Mouse (Mus musculus): Measurements from ENCODE around the gene Ppef2. TPM values are rescaled to one million over a fixed set of nuclear protein-coding genes. Genes with fewer than 3 reads are reported as not detected.

Gene Ppef2
- 0.32 and 0.70 TPM in 2 replicates for polyA plus RNA-seq (2015; fragmentation: Nextera tagmentation; extraction: Ambion mirVana)

DNA sequence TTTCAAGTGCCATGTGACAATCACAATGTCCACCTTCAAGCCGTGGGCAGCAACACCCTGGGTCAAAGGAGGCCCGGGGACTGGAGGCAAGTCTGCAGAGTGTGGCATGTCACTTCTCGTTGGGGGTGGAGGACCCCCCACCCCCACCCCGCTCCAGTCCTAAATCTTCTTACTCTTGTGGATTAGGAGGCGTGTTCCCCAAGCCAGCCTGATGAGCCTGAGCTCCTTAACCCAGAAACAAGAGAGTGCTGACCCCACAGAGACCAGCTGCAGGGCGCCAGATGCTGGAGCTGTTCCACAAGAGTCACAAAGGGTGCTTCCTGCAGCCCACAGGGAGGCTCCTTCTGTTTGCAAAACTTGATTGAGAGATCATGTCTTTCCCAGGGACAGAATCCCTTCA, at the start of gene Ppef2:
Gene Ppef2, minus strand, starts transcription at position 61 of the 400 bp plus-strand sequence.
- Histone ChIP-seq H3K4me3 (no peak within 1 kb of the TSS), H3K27me3 (peaks cover 5% of the 10 kb centered on the region; the same call in 1 of the 2 replicates), H3K4me2 (no peak within 1 kb of the TSS), H3K27ac (no peak within 1 kb of the TSS), H3K36me3 (no peaks in the 10 kb centered on the region), H3K9ac (no peak within 1 kb of the TSS), H3K9me3 (no peaks in the 10 kb centered on the region), H3K4me1 (replicated peaks) (peaks cover 12% of the 10 kb centered on the region)
- WGBS = 30% methylated on average over 6 of the region's 6 CpGs
- no peak for ATAC-seq (ENCODE audit: low FRiP score)

DNA sequence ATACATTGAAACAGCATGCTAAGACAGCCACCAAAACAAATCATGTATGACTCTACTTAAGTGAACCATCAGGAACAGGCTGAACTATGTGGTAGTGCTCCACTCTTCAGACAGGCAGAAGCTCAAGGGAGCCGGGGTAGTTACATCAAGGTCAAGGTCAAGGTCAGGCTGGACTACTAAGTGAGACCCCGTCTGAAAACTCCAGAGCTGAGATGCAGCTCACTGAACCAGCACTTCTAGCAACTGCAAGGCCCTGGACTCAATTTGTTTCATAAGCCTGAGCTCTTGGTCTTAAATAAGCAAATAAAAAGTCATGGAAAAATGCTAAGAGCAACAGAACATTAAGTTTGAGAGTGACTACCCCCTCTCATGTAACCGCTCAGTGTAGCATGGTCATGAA, 48.2 kb upstream of the Ppef2 start:
- peaks cover 11% of the 10 kb centered on the region for H3K4me1 ChIP-seq (replicated peaks)
- H3K9ac ChIP-seq = no peak overlapping the region
- ATAC-seq (ENCODE audit: low FRiP score) = no peak
- WGBS = 92% methylated on average over 3 of the region's 3 CpGs
- H3K4me2 ChIP-seq = no peak overlapping the region
- H3K4me3 ChIP-seq = no peak overlapping the region
- H3K27ac ChIP-seq = no peak overlapping the region
- H3K9me3 ChIP-seq = no peaks in the 10 kb centered on the region
- no peaks in the 10 kb centered on the region for H3K27me3 ChIP-seq
- peaks cover 62% of the 10 kb centered on the region for H3K36me3 ChIP-seq

DNA sequence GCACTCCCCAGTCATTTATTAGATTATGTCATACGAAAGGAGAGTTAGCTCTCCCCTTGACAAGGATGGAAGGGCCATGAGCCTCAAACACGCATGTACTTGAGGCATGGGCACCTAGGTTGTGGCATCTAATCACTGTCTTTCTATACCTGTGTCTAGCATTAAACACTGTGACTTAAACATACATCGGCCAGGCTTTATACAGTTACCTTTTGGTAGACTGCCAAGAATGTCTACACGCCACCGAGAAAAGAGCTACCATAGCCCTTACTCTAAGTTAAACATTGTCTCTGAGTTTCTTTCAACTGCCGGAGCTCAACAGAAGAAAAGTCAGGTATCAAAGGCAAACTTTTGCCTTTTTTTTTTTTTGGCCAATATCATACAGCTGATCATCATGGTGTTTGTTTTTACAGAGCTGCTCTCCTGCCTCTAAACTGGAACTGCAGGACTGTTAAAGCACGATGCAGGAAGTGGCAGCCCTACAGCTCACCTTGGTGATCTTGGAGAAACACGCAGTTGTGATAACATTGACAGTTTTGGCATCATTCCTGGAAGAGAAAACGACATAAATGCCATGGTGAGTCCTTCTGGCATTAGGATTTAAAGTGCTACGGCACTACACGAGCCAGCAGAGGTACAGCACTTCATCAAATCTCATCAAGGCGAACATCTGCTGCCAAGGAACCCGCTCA, 46.2 kb upstream of the Ppef2 start:
- no peak for ATAC-seq (ENCODE audit: low FRiP score)

DNA sequence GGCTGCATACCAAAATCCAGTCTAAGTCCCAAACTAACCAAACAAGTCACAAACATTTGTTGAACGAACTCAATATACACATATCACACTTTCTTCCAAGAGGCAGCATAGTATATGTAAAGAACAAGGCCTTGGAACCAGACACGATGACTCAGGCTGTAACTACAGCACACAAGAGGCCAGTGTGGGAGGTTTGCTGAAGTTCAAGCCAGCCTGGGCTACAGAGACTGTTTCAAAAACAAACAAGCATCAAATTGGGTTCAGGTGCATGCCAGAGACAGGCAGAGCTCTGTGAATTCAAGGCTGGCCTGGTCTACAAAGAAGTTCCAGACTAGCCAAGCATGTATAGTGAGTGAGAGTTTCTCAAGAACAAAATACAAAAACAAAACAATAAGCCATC, 38.4 kb upstream of the Ppef2 start:
- Histone ChIP-seq H3K4me1 (replicated peaks) (no peaks in the 10 kb centered on the region), H3K9me3 (no peaks in the 10 kb centered on the region), H3K4me2 (no peak overlapping the region), H3K27ac (no peak overlapping the region), H3K36me3 (peaks cover 96% of the 10 kb centered on the region), H3K27me3 (no peaks in the 10 kb centered on the region), H3K4me3 (no peak overlapping the region), H3K9ac (no peak overlapping the region)
- WGBS = 89% methylated on average over 2 of the region's 2 CpGs
- no peak for ATAC-seq (ENCODE audit: low FRiP score)

More for the DNA sequence above, 46.2 kb upstream of the Ppef2 start:
- no peaks in the 10 kb centered on the region for H3K9me3 ChIP-seq
- H3K4me3 ChIP-seq = no peak overlapping the region
- no peaks in the 10 kb centered on the region for H3K4me1 ChIP-seq (replicated peaks)
- H3K27me3 ChIP-seq = no peaks in the 10 kb centered on the region
- WGBS = 95% methylated on average over 13 of the region's 13 CpGs
- H3K9ac ChIP-seq = no peak overlapping the region
- no peak overlapping the region for H3K27ac ChIP-seq
- no peak overlapping the region for H3K4me2 ChIP-seq
- peaks cover 79% of the 10 kb centered on the region for H3K36me3 ChIP-seq

DNA sequence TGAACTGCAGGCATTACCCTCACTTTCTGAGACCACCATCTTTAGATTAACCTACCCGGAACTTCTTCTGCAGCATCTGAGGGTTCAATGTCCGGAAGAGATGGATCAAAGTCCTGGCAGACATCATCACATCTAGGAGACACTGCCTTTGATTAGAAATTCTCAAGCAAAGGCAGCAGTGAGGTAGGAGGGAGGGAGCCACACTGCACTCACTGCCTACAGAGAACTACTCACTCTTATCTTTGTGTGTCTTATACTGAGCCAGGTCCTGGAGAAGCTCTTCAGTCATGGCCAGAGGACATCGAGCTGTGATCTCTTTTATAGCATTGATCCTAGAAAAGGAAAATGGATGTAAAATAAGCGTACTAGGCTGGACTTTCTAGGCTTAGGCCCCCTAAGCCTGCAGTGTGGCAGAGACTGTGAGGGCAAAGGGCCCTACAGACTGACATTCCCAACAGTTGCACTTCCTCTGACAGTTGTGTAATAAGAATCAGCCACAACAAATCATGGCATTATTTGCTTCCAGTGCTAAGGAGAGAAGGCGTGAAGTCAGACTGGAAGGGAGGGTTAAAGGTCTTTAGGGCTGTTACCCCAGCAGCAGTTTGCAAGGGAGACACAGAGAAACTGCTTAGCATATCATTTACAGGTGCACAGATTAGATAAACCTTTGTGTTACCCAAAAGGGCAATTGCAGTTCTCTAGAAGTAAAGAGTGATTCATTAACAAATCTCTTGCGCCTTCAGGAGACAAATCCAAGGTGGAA, 35.8 kb upstream of the Ppef2 start:
- peaks cover 99% of the 10 kb centered on the region for H3K36me3 ChIP-seq
- no peak for ATAC-seq (ENCODE audit: low FRiP score)
- H3K27ac ChIP-seq = no peak overlapping the region
- no peak overlapping the region for H3K9ac ChIP-seq
- H3K9me3 ChIP-seq = no peaks in the 10 kb centered on the region
- 93% methylated on average over 6 of the region's 6 CpGs for WGBS
- no peaks in the 10 kb centered on the region for H3K27me3 ChIP-seq
- H3K4me3 ChIP-seq = no peak overlapping the region
- H3K4me2 ChIP-seq = no peak overlapping the region
- no peaks in the 10 kb centered on the region for H3K4me1 ChIP-seq (replicated peaks)

DNA sequence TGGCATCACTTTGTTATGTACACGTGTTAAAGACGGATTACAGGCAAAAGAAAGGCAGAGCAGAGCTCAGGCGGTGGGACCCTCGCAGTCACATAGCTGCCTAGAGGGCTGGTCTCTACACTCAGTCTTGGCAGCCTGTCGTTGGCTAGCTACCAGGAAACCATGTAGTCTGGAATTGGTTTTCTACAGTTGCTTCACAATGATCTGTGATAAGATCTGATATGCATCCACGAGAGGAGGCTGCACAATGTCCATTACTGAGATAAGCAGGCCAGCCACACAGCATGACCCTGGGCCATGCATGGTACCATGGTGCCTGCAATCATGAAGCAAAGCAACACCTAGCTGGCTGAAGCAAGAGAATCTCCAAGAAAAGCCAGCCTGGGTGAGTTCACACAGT, 31.8 kb upstream of the Ppef2 start:
- no peak for ATAC-seq (ENCODE audit: low FRiP score)
- 91% methylated on average over 6 of the region's 6 CpGs for WGBS
- Histone ChIP-seq H3K9ac (no peak overlapping the region), H3K36me3 (peaks cover 84% of the 10 kb centered on the region), H3K27ac (no peak overlapping the region), H3K9me3 (no peaks in the 10 kb centered on the region), H3K4me3 (no peak overlapping the region), H3K4me1 (replicated peaks) (no peaks in the 10 kb centered on the region), H3K27me3 (no peaks in the 10 kb centered on the region), H3K4me2 (no peak overlapping the region)

DNA sequence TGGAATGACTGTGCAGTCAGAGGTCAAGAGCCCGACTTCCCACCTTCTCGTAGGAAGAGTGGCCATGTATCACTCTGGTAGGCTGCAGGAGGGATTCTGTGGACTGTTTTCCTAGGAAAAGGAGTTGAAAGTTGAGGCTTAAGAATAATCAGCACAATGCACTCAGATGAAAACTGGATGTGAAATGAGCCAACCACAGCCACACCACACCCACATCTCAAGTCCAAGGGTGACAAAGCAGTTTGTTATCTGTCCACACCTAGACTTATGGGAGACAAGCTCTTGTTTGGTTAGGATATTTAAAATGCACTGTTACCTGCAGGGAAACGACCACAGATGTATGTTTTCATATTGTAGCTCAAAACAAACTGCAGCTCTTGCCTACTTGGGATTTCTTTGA, 27.0 kb upstream of the Ppef2 start:
- no peak overlapping the region for H3K27ac ChIP-seq
- no peak overlapping the region for H3K9ac ChIP-seq
- H3K36me3 ChIP-seq = peaks cover 39% of the 10 kb centered on the region
- no peak overlapping the region for H3K4me3 ChIP-seq
- no peak for ATAC-seq (ENCODE audit: low FRiP score)
- 85% methylated on average over 3 of the region's 3 CpGs for WGBS
- peaks cover 9% of the 10 kb centered on the region for H3K4me1 ChIP-seq (replicated peaks)
- no peak overlapping the region for H3K4me2 ChIP-seq
- H3K27me3 ChIP-seq = no peaks in the 10 kb centered on the region
- no peaks in the 10 kb centered on the region for H3K9me3 ChIP-seq

DNA sequence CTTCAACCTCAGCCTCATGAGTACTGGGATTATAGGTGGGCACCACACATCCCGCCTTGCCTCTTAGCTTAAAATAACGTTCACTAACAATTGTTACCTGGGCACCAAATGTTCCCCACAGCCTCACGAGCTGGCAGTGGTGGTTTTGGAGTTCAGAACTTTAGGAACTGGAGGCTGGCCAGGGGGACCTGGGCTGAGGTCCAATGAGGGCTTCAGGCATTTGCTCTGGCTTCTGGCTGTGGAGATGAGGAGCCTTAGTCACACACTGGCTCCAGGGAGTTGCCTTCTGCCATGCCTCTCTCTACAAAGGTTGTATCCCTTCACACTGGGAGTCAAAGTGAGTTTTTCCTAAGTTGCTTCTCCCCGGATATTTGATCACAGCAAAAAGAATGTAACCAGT, 26.5 kb upstream of the Ppef2 start:
- Histone ChIP-seq H3K9me3 (no peaks in the 10 kb centered on the region), H3K36me3 (peaks cover 33% of the 10 kb centered on the region), H3K9ac (no peak overlapping the region), H3K27me3 (no peaks in the 10 kb centered on the region), H3K4me2 (no peak overlapping the region), H3K4me3 (no peak overlapping the region), H3K27ac (no peak overlapping the region), H3K4me1 (replicated peaks) (peaks cover 12% of the 10 kb centered on the region)
- no peak for ATAC-seq (ENCODE audit: low FRiP score)
- WGBS = 83% methylated on average over 4 of the region's 4 CpGs

DNA sequence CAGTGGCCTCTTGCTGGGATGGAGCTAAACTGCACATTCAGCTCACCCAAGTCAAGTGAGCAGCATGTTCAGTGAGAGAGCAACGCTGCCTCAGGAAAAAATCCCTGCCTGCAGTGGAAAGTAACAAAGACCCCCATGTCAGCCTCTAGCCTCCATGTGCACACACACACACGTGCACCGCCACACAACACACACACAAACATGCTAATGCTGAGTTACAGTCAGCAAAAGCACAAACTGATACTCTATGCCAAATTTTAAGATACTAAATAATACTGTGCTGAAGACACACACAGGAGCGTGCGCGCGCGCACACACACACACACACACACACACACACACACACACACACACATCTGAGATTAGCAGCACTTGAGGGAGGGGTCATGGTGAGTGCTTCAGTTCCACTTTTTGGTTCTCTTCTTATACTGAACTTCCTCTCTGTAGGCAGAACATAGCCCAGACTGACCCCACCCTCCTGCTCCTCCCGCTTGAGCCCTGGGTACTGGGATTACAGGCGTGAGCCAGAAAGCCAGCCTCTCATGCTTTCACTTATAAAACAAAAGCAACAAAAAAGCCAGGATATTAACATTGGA, 23.0 kb upstream of the Ppef2 start:
- H3K27me3 ChIP-seq = no peaks in the 10 kb centered on the region; the same call in 1 of the 2 replicates
- no peak for ATAC-seq (ENCODE audit: low FRiP score)
- no peak overlapping the region for H3K27ac ChIP-seq
- H3K4me3 ChIP-seq = no peak overlapping the region
- H3K4me2 ChIP-seq = no peak overlapping the region
- no peaks in the 10 kb centered on the region for H3K9me3 ChIP-seq
- H3K9ac ChIP-seq = no peak overlapping the region
- 89% methylated on average over 10 of the region's 10 CpGs for WGBS
- H3K4me1 ChIP-seq (replicated peaks) = peaks cover 15% of the 10 kb centered on the region
- H3K36me3 ChIP-seq = peaks cover under 1% of the 10 kb centered on the region; the same call in 1 of the 2 replicates

DNA sequence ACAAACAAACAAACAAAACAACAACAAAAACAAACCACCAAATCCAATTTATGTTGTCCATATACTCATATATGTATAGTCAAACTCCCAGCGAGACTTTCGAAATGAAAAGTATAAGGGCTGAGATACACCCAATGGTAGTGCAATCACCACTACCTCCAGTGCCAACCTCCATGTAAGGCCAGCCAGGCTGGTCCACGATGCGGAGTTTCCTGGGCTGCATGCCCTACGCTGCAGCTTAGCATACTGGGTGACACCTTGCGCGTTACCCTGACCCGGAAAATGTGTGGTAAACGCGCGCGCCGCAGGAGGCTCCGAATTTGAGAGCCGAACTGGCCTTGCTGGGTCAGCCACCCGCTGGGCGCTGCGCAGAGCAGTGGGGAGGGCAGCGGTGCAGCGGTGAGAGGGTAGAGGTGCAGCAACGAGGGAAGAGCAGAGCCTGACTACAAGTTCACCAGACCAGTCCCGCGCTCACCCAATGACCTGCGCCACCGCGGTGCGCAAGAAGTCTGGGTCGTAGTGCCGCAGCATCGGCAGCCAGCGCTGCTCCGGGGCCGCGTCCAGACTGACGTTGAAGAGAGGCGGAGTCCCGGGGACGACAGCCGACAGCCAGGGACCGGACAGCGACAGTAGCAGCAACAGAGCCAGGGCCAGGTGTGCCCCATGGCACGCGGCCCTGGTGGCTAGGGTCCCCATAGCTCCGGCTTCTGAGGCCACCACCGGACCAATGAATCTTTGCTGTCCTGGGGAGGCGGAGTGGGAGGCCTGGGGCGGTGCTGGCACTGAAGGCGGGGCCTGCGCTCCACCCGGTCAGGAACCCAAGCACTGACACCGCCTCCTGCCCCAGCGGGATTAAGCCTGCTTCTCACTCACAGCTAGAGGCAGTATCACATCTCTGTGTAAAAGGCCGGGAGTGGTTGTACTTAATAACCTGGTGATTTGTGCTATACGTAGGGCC, 21.6 kb upstream of the Ppef2 start, which contains the start of gene Naaa:
Gene Naaa, minus strand, starts transcription at position 734 of the 958 bp plus-strand sequence.
- H3K4me1 ChIP-seq (replicated peaks) = peaks cover 15% of the 10 kb centered on the region
- no peaks in the 10 kb centered on the region; the same call in 1 of the 2 replicates for H3K27me3 ChIP-seq
- peak within 1 kb of the TSS; percentile 74 for H3K9ac ChIP-seq
- peak within 1 kb of the TSS; percentile 56 for H3K27ac ChIP-seq
- H3K36me3 ChIP-seq = no peaks in the 10 kb centered on the region
- ATAC-seq (ENCODE audit: low FRiP score) = peak; percentile 93
- 2% methylated on average over 53 of the region's 54 CpGs for WGBS
- peak within 1 kb of the TSS; percentile 90 for H3K4me2 ChIP-seq
- H3K4me3 ChIP-seq = peak within 1 kb of the TSS; percentile 57
- H3K9me3 ChIP-seq = no peaks in the 10 kb centered on the region

DNA sequence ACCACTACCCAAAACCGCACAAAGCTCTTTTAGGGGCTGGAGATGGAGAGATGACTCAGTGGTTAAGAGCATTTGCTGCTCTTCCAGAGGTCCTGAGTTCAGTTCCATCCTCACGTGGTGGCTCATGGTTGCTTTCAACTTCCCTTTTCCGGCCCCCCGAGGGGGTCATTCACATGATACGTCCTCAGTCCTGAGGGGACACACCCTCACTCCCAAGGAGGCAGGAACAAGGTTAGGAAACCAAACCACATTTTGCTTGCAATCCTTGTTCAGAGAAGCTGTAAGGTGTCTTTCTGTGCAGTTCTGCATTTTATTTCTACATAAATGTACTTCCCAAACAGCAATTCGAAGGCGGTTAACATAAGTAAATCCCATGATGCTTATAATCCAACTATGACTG, 14.4 kb upstream of the Ppef2 start:
- H3K36me3 ChIP-seq = no peaks in the 10 kb centered on the region
- H3K4me3 ChIP-seq = no peak overlapping the region
- ATAC-seq (ENCODE audit: low FRiP score) = no peak
- no peak overlapping the region for H3K9ac ChIP-seq
- no peak overlapping the region for H3K4me2 ChIP-seq
- no peaks in the 10 kb centered on the region for H3K4me1 ChIP-seq (replicated peaks)
- 87% methylated on average over 7 of the region's 7 CpGs for WGBS
- no peaks in the 10 kb centered on the region for H3K27me3 ChIP-seq
- no peaks in the 10 kb centered on the region for H3K9me3 ChIP-seq
- H3K27ac ChIP-seq = no peak overlapping the region
